Mouse (Mus musculus) midbrain, postnatal 0 days (tissue): ENCODE data around the gene Smpx. TPM values are rescaled to one million over a fixed set of nuclear protein-coding genes. Genes with fewer than 3 reads are reported as not detected.

ENCODE experiments used
- ATAC-seq: fragments of 200-750 bp; cut with Nextera tagmentation; 2 replicates; pipeline ENCODE4 v1.8.0; 2017; ENCODE audit warnings: moderate number of reproducible peaks, mild to moderate bottlenecking, moderate TSS enrichment, moderate library complexity; ENCODE audit not compliant: low FRiP score
- DNase-seq: peaks from one replicate; pipeline ENCODE4 v3.0.0-alpha.2; 2015; ENCODE audit warnings: low spot score
- H3K27ac ChIP-seq: fragments of 300-500 bp; sonication (generic); 2 replicates; pipeline ENCODE4 v1.5.1; 2014; ENCODE audit warnings: low read depth, mild to moderate bottlenecking, low read length, mixed read lengths
- H3K27me3 ChIP-seq: fragments of 300-500 bp; sonication (generic); 2 replicates; pipeline ENCODE4 v1.6.1; 2014; ENCODE audit warnings: low read length, control low read depth, mixed read lengths; ENCODE audit not compliant: insufficient read depth
- H3K36me3 ChIP-seq: fragments of 300-500 bp; sonication (generic); 2 replicates; pipeline ENCODE4 v1.6.1; 2014; ENCODE audit warnings: low read length, control low read depth, mixed read lengths; ENCODE audit not compliant: insufficient read depth
- H3K4me1 ChIP-seq: fragments of 300-500 bp; sonication (generic); 2 replicates; pipeline ENCODE4 v1.6.1; 2014; ENCODE audit warnings: mild to moderate bottlenecking, control low read depth, antibody characterized with exemption, low read length, mixed read lengths; ENCODE audit not compliant: insufficient read depth
- H3K4me2 ChIP-seq: fragments of 300-500 bp; sonication (generic); 2 replicates; pipeline ENCODE4 v1.6.1; 2014; ENCODE audit warnings: low read depth, mild to moderate bottlenecking, low read length, mixed read lengths; ENCODE audit not compliant: poor library complexity, severe bottlenecking
- H3K4me3 ChIP-seq: fragments of 300-500 bp; sonication (generic); 2 replicates; pipeline ENCODE4 v1.5.1; 2014; ENCODE audit warnings: low read depth, mild to moderate bottlenecking, low read length, moderate library complexity
- H3K9ac ChIP-seq: fragments of 300-500 bp; sonication (generic); replicated peaks from 2 replicates; pipeline ENCODE4 v1.6.1; 2014; ENCODE audit warnings: mild to moderate bottlenecking, low read length, moderate library complexity, mixed read lengths; ENCODE audit not compliant: poor library complexity, severe bottlenecking
- H3K9me3 ChIP-seq: fragments of 300-500 bp; sonication (generic); 2 replicates; pipeline ENCODE4 v1.6.1; 2016; ENCODE audit warnings: low read length, control low read depth
- CTCF ChIP-seq: IDR thresholded peaks from 2 replicates; pipeline ENCODE4 v1.5.1; 2016; ENCODE audit warnings: antibody characterized with exemption, mild to moderate bottlenecking
- WGBS: fragments of 180-500 bp; shearing (Covaris S2); extraction: QIAGEN DNeasy Blood & Tissue Kit; methylation state at CpG from one replicate; pipeline ENCODE4 v1.1.7; 2014; 5-methylcytosine and 5-hydroxymethylcytosine counted together
- polyA plus RNA-seq: library from polyadenylated mRNA; unstranded; fragments of >200 nt; fragmentation: Nextera tagmentation; extraction: Ambion mirVana; gene quantifications from 2 replicates; pipeline ENCODE4 v1.2.1, GENCODE M21; 2015
- total RNA-seq: library from RNA; depleted of rRNA; stranded (reverse); fragments of >200 nt; gene quantifications from 2 replicates; pipeline ENCODE4 v1.2.3, GENCODE M21; 2014; rRNA removed

Smpx gene
- total and polyA plus RNA-seq, 2 experiments from 2014 or later, result 0.17 to 0.77 TPM

DNA sequence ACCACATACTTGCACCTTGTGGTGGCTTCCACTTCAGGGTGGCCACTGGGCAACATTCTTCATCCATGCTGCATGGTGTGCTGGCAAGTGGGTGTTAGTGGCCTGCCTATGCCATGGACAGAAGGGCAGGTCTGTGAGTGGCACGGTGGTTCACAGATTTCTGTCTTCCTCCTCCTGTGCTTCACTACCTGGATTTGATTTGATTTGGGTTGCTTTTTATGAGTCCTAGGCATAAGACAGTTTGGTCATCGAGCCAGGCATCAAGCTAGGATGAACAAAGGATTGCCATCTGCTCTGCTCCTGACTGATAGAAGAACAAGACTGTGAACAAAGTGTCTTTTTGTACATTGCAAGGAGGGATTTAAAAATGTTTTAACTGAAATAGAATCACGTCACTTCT is 63.8 kb downstream of the Smpx start:
- no peak overlapping the region for H3K4me3 ChIP-seq
- no peak for TF ChIP-seq CTCF
- no peak for DNase-seq
- 63% methylated on average over 3 of the region's 3 CpGs for WGBS
- H3K27me3 ChIP-seq, result no peaks in the 10 kb centered on the region
- H3K9ac ChIP-seq, result no peak overlapping the region
- no peaks in the 10 kb centered on the region for H3K36me3 ChIP-seq
- H3K9me3 ChIP-seq, result no peaks in the 10 kb centered on the region
- ATAC-seq, result no peak
- no peak overlapping the region for H3K27ac ChIP-seq
- no peaks in the 10 kb centered on the region for H3K4me1 ChIP-seq
- no peak overlapping the region for H3K4me2 ChIP-seq

DNA sequence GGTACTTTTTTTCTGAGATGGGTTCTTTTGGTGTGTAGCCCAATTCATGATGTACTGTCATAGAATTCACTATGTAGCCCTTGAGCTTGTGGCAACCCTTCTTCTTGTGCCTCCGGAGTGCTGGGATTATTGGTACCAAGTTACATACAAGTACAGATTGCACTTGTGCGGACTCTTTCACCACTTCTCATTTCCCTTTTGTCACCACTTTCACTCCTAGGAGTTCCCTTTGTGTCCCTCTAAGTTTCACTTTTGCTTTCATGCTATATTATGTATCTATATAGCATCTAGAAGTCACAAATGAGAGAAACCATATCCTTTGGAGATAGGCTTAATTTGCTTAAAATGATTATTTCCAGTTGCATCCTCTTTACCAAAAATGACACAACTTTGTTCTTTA is 103.0 kb downstream of the Smpx start:
- 88% methylated on average over 2 of the region's 2 CpGs for WGBS
- no peaks in the 10 kb centered on the region for H3K27me3 ChIP-seq
- no peak for ATAC-seq
- H3K27ac ChIP-seq, result no peak overlapping the region
- H3K36me3 ChIP-seq, result no peaks in the 10 kb centered on the region
- TF ChIP-seq CTCF, result no peak
- H3K4me2 ChIP-seq, result no peak overlapping the region
- no peak for DNase-seq
- no peak overlapping the region for H3K9ac ChIP-seq
- H3K4me3 ChIP-seq, result no peak overlapping the region
- no peaks in the 10 kb centered on the region for H3K9me3 ChIP-seq
- H3K4me1 ChIP-seq, result no peaks in the 10 kb centered on the region

Other genes starting within 250 kb of the Smpx start
- 119 and 170 TPM in 2 replicates for gene Sms, start 206.6 kb upstream of the Smpx start, total RNA-seq
- 200 and 212 TPM in 2 replicates for gene Sms, start 206.6 kb upstream of the Smpx start, polyA plus RNA-seq
- gene Yy2, start 129.9 kb upstream of the Smpx start, total RNA-seq, result 0.82 and 2.9 TPM in 2 replicates
- 1.6 and 2.1 TPM in 2 replicates for gene Yy2, start 129.9 kb upstream of the Smpx start, polyA plus RNA-seq
- gene Mbtps2, start 100.2 kb upstream of the Smpx start, total RNA-seq, result 16.4 and 24.3 TPM in 2 replicates
- gene Mbtps2, start 100.2 kb upstream of the Smpx start, polyA plus RNA-seq, result 18.9 and 23.4 TPM in 2 replicates
- gene Klhl34, start 119.5 kb downstream of the Smpx start, total RNA-seq, result not detected in 2 replicates
- gene Klhl34, start 119.5 kb downstream of the Smpx start, polyA plus RNA-seq, result 0.83 and 1.3 TPM in 2 replicates